Mouse (Mus musculus) Patski (cell line): ENCODE results near the gene Zfp668. TPM values are rescaled to one million over a fixed set of nuclear protein-coding genes. Genes with fewer than 3 reads are reported as not detected.

Source experiments
- ATAC-seq: fragments of 100-300 bp; one replicate; pipeline ENCODE4 v1.8.0; 2021
- CTCF ChIA-PET: fragments of 350-600 bp; sonication (Branson Sonifier 250); formaldehyde crosslinking; loops from one replicate; lab custom pipeline; 2022; ENCODE audit warnings: inconsistent platforms; lab: Charles Lee
- POLR2A ChIA-PET: fragments of 350-600 bp; sonication (Branson Sonifier 250); formaldehyde crosslinking; loops from one replicate; lab custom pipeline; 2022; ENCODE audit warnings: antibody characterized with exemption, inconsistent platforms; lab: Charles Lee
- DNase-seq: peaks from one replicate; pipeline ENCODE4 v3.0.0-alpha.2; 2011; ENCODE audit warnings: low read depth, low spot score
- H3K27me3 ChIP-seq: fragments of 371-371 bp; one replicate; pipeline ENCODE4 v1.5.1; 2021
- CTCF ChIP-seq: fragments of 100-300 bp; IDR thresholded peaks from one replicate; pipeline ENCODE4 v1.5.1; 2021
- in situ Hi-C: fragments of 300-500 bp; cut with MboI; formaldehyde crosslinking; loops from 3 replicates; pipeline ENCODE4 v1.11.1; 2018; ENCODE audit warnings: low pct_unique_long_range_greater_than_20kb, mixed read lengths
- polyA plus RNA-seq: library from polyadenylated mRNA; unstranded; gene quantifications from one replicate; pipeline ENCODE4 v1.2.3, GENCODE M21; 2021

Gene Zfp668
- polyA plus RNA-seq, 1 experiment from 2014 or later, result 8.9 TPM

DNA sequence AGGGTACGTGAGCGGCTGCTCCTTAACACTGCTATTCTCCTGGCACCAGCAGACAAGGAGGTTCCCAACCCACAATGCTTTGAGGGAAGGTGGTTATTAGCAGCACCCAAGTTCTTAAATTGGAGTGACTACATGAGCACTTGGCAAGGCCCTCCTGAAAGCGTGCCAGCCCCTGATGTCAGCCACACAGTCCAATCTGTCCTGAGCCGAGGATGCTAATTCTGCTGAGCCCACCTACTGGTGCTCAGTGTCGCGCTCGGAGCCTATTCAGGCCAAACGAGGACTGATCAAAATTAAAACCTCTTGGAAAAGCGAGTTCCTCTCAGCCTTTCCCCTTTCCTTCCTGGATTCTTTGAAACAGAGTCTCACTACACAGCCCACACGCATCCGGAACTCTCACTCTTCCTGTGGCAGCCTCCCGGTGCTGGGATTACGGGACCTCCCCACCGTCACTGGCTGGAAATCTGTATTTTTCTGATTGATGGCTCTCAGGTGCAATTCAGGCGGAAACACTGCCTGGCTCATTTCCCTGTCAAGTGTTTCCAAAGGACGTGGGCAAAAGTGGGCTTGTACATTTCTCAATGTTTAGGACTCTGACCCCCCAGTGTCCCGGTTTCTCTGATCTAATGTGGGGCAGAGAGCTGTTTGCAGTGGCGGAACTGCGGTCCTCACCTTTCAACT, 62.2 kb downstream of the Zfp668 start:
- TF ChIP-seq CTCF, result no peak
- in situ Hi-C loops, result no loop called here
- ChIA-PET POLR2A (no interaction called here), CTCF (no interaction called here)
- H3K27me3 ChIP-seq, result no peaks in the 10 kb centered on the region
- ATAC-seq (no peak), DNase-seq (no peak)

DNA sequence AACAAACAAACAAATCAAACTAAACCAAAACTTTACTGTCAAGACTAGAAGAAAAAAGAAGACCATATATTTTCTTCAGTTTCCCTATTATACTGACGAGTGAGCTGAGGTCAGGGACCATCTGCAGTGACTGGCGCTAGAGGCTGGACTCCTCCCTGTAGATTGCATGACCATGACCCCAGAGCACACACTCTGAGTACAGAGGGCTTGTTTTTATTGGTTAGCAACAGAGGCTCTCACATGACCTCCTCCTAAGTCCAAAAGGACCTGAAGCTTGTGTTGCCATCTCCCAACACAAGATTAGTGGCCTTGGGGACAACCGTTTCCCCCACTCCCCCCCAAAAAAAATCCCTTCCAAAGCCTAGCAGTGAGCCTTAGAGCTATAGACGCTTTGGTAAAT, 62.8 kb downstream of the Zfp668 start:
- ATAC-seq, result no peak
- no peaks in the 10 kb centered on the region for H3K27me3 ChIP-seq
- no peak for TF ChIP-seq CTCF
- ChIA-PET CTCF (no interaction called here), POLR2A (no interaction called here)
- no peak for DNase-seq
- in situ Hi-C loops, result no loop called here

Other genes starting within 250 kb of the Zfp668 start
- 53.6 TPM for gene Bcl7c, start 167.9 kb downstream of the Zfp668 start, polyA plus RNA-seq
- gene Ctf1, start 164.1 kb downstream of the Zfp668 start, polyA plus RNA-seq, result 10.8 TPM
- 0.09 TPM for gene Ctf2, start 144.7 kb downstream of the Zfp668 start, polyA plus RNA-seq
- gene Fbxl19, start 132.3 kb downstream of the Zfp668 start, polyA plus RNA-seq, result 38.6 TPM
- 25.8 TPM for gene Orai3, start 107.0 kb downstream of the Zfp668 start, polyA plus RNA-seq
- gene Setd1a, start 100.2 kb downstream of the Zfp668 start, polyA plus RNA-seq, result 30.0 TPM
- gene Gm49388, start 91.2 kb downstream of the Zfp668 start, polyA plus RNA-seq, result 4.5 TPM
- gene Hsd3b7, start 76.2 kb downstream of the Zfp668 start, polyA plus RNA-seq, result 30.1 TPM
- 133 TPM for gene Stx4a, start 52.5 kb downstream of the Zfp668 start, polyA plus RNA-seq
- gene Stx1b, start 52.3 kb downstream of the Zfp668 start, polyA plus RNA-seq, result 0.23 TPM
- 22.3 TPM for gene Zfp646, start 607 bp downstream of the Zfp668 start, polyA plus RNA-seq
- 0.45 TPM for gene Prss53, start 14.1 kb upstream of the Zfp668 start, polyA plus RNA-seq
- gene Gm21974, start 18.6 kb upstream of the Zfp668 start, polyA plus RNA-seq, result not detected
- gene Vkorc1, start 18.8 kb upstream of the Zfp668 start, polyA plus RNA-seq, result 77.0 TPM
- 75.7 TPM for gene Bckdk, start 27.3 kb upstream of the Zfp668 start, polyA plus RNA-seq
- gene Kat8, start 35.7 kb upstream of the Zfp668 start, polyA plus RNA-seq, result 22.1 TPM
- 0.05 TPM for gene Prss8, start 53.3 kb upstream of the Zfp668 start, polyA plus RNA-seq
- gene Prss36, start 69.9 kb upstream of the Zfp668 start, polyA plus RNA-seq, result 6.8 TPM
- 469 TPM for gene Fus, start 90.6 kb upstream of the Zfp668 start, polyA plus RNA-seq
- 0.10 TPM for gene Pycard, start 117.0 kb upstream of the Zfp668 start, polyA plus RNA-seq
- gene Trim72, start 127.1 kb upstream of the Zfp668 start, polyA plus RNA-seq, result 0.17 TPM
- gene Itgam, start 185.8 kb upstream of the Zfp668 start, polyA plus RNA-seq, result not detected
- not detected for gene Gm49368, start 185.9 kb upstream of the Zfp668 start, polyA plus RNA-seq